Mouse (Mus musculus) Patski (cell line): ENCODE results near the gene Poc1a. TPM values are rescaled to one million over a fixed set of nuclear protein-coding genes. Genes with fewer than 3 reads are reported as not detected.
A peak's percentile ranks its signal among the peaks of the same experiment; 100 is the strongest.

Experiments
- ATAC-seq: fragments of 100-300 bp; one replicate; pipeline ENCODE4 v1.8.0; 2021
- CTCF ChIA-PET: fragments of 350-600 bp; sonication (Branson Sonifier 250); formaldehyde crosslinking; loops from one replicate; lab custom pipeline; 2022; ENCODE audit warnings: inconsistent platforms; lab: Charles Lee
- POLR2A ChIA-PET: fragments of 350-600 bp; sonication (Branson Sonifier 250); formaldehyde crosslinking; loops from one replicate; lab custom pipeline; 2022; ENCODE audit warnings: antibody characterized with exemption, inconsistent platforms; lab: Charles Lee
- DNase-seq: peaks from one replicate; pipeline ENCODE4 v3.0.0-alpha.2; 2011; ENCODE audit warnings: low read depth, low spot score
- H3K27me3 ChIP-seq: fragments of 371-371 bp; one replicate; pipeline ENCODE4 v1.5.1; 2021
- CTCF ChIP-seq: fragments of 100-300 bp; IDR thresholded peaks from one replicate; pipeline ENCODE4 v1.5.1; 2021
- in situ Hi-C: fragments of 300-500 bp; cut with MboI; formaldehyde crosslinking; loops from 3 replicates; pipeline ENCODE4 v1.11.1; 2018; ENCODE audit warnings: low pct_unique_long_range_greater_than_20kb, mixed read lengths
- polyA plus RNA-seq: library from polyadenylated mRNA; unstranded; gene quantifications from one replicate; pipeline ENCODE4 v1.2.3, GENCODE M21; 2021

The Poc1a gene
- polyA plus RNA-seq, 1 experiment from 2014 or later, result 9.9 TPM

- DNase-seq (no peak), ATAC-seq (no peak)
- H3K27me3 ChIP-seq, result no peaks in the 10 kb centered on the region
- ChIA-PET CTCF (interaction anchor here (1.0 to 3.4 kb wide), 2 partner anchors 8 to 19 kb away, joined by 3 to 12 read pairs; no protein-coding TSS in a partner anchor), POLR2A (interaction anchor here (1.1 to 1.5 kb wide), 2 partner anchors 11 to 25 kb away, joined by 3 to 4 read pairs; no protein-coding TSS in a partner anchor)
- TF ChIP-seq CTCF, result no peak
- in situ Hi-C loops, result no loop called here
Measured at GRCm38 (mm10) chr9:106261491-106261890, 19.4 kb upstream of the Poc1a start.

- CTCF ChIA-PET, result interaction anchor here (1.0 kb wide), 1 partner anchor 19 kb away, joined by 3 read pairs; no protein-coding TSS in a partner anchor
- POLR2A ChIA-PET, result interaction anchor here (1.5 kb wide), 1 partner anchor 12 kb away, joined by 3 read pairs; no protein-coding TSS in a partner anchor
- in situ Hi-C loops, result no loop called here
- TF ChIP-seq CTCF, result no peak
- H3K27me3 ChIP-seq, result no peaks in the 10 kb centered on the region
- no peak for ATAC-seq
- no peak for DNase-seq
Measured at GRCm38 (mm10) chr9:106262075-106262474, 18.8 kb upstream of the Poc1a start.

- ChIA-PET CTCF (interaction anchor here (0.8 to 1.8 kb wide), 2 partner anchors 15 to 51 kb away, joined by 3 to 4 read pairs; partner anchors contain the start of gene Alas1), POLR2A (interaction anchor here (0.7 to 0.8 kb wide), 2 partner anchors 31 to 1459 kb away, joined by 3 to 7 read pairs; no protein-coding TSS in a partner anchor)
- in situ Hi-C loops, result no loop called here
- ATAC-seq, result no peak
- TF ChIP-seq CTCF, result no peak
- no peak for DNase-seq
- H3K27me3 ChIP-seq, result no peaks in the 10 kb centered on the region
Measured at GRCm38 (mm10) chr9:106263381-106263924, 17.4 kb upstream of the Poc1a start.

- in situ Hi-C loops, result no loop called here
- H3K27me3 ChIP-seq, result no peaks in the 10 kb centered on the region
- CTCF ChIA-PET, result interaction anchor here (1.0 kb wide), 1 partner anchor 14 kb away, joined by 3 read pairs; no protein-coding TSS in a partner anchor
- DNase-seq, result no peak
- POLR2A ChIA-PET, result interaction anchor here (0.5 to 1.2 kb wide), 2 partner anchors 16 to 247 kb away, joined by 3 read pairs; no protein-coding TSS in a partner anchor
- TF ChIP-seq CTCF, result no peak
- no peak for ATAC-seq
Measured at GRCm38 (mm10) chr9:106265358-106266075, 15.3 kb upstream of the Poc1a start.

- ChIA-PET CTCF (no interaction called here), POLR2A (interaction anchor here (0.6 kb wide), 1 partner anchor 11 kb away, joined by 4 read pairs; no protein-coding TSS in a partner anchor)
- no peaks in the 10 kb centered on the region for H3K27me3 ChIP-seq
- DNase-seq (no peak), ATAC-seq (no peak)
- TF ChIP-seq CTCF, result no peak
- in situ Hi-C loops, result no loop called here
Measured at GRCm38 (mm10) chr9:106266936-106267657, 13.8 kb upstream of the Poc1a start.

GRCm38 (mm10) chr9:106268421-106268820 is 12.4 kb upstream of the Poc1a start:
- ChIA-PET CTCF (interaction anchor here (2.5 kb wide), 1 partner anchor 9 kb away, joined by 12 read pairs; no protein-coding TSS in a partner anchor), POLR2A (no interaction called here)
- DNase-seq, result no peak
- no peaks in the 10 kb centered on the region for H3K27me3 ChIP-seq
- no peak for TF ChIP-seq CTCF
- in situ Hi-C loops, result no loop called here
- peak; percentile 13 for ATAC-seq

GRCm38 (mm10) chr9:106269076-106269788 is 11.6 kb upstream of the Poc1a start:
- no peaks in the 10 kb centered on the region for H3K27me3 ChIP-seq
- in situ Hi-C loops, result no loop called here
- ChIA-PET POLR2A (no interaction called here), CTCF (interaction anchor here (2.5 kb wide), 1 partner anchor 9 kb away, joined by 12 read pairs; no protein-coding TSS in a partner anchor)
- TF ChIP-seq CTCF, result no peak
- DNase-seq (no peak), ATAC-seq (no peak)

- no peaks in the 10 kb centered on the region for H3K27me3 ChIP-seq
- ATAC-seq (no peak), DNase-seq (no peak)
- TF ChIP-seq CTCF, result no peak
- CTCF ChIA-PET, result interaction anchor here (2.5 kb wide), 1 partner anchor 10 kb away, joined by 12 read pairs; no protein-coding TSS in a partner anchor
- in situ Hi-C loops, result loop anchor here (5.0 kb wide), 1 partner anchor 53 kb away; no protein-coding TSS in a partner anchor
- POLR2A ChIA-PET, result no interaction called here
Measured at GRCm38 (mm10) chr9:106269879-106270278, 11.0 kb upstream of the Poc1a start.

- ATAC-seq (peak; percentile 32), DNase-seq (no peak)
- no peaks in the 10 kb centered on the region for H3K27me3 ChIP-seq
- ChIA-PET CTCF (interaction anchor here (1.8 to 2.5 kb wide), 2 partner anchors 11 to 59 kb away, joined by 5 to 12 read pairs; no protein-coding TSS in a partner anchor), POLR2A (no interaction called here)
- in situ Hi-C loops, result loop anchor here (5.0 kb wide), 1 partner anchor 53 kb away; no protein-coding TSS in a partner anchor
- TF ChIP-seq CTCF, result no peak
Measured at GRCm38 (mm10) chr9:106270656-106271055, 10.2 kb upstream of the Poc1a start.
